Mouse (Mus musculus) telencephalon, adult 2 months (tissue): ENCODE data around the gene Cish.

ENCODE experiments used
- DNase-seq: peaks from one replicate; pipeline ENCODE4 v3.0.0-alpha.2; 2011; ENCODE audit warnings: low read depth, low spot score

The Cish gene

GRCm38 (mm10) chr9:107277603-107278002, 18.2 kb upstream of the Cish start:
- DNase-seq, result no peak

- DNase-seq, result no peak
Measured at GRCm38 (mm10) chr9:107278126-107278525, 17.7 kb upstream of the Cish start.

- DNase-seq, result no peak
Measured at GRCm38 (mm10) chr9:107278527-107279377, 17.1 kb upstream of the Cish start.

GRCm38 (mm10) chr9:107279378-107280321, 16.2 kb upstream of the Cish start:
- no peak for DNase-seq

- no peak for DNase-seq
Measured at GRCm38 (mm10) chr9:107280322-107281027, 15.4 kb upstream of the Cish start.

GRCm38 (mm10) chr9:107281241-107281987, 14.4 kb upstream of the Cish start:
- no peak for DNase-seq

- no peak for DNase-seq
Measured at GRCm38 (mm10) chr9:107282951-107283350, 12.9 kb upstream of the Cish start.

- no peak for DNase-seq
Measured at GRCm38 (mm10) chr9:107285009-107285408, 10.8 kb upstream of the Cish start.

GRCm38 (mm10) chr9:107287294-107287693, 8.5 kb upstream of the Cish start:
- DNase-seq, result no peak

- no peak for DNase-seq
Measured at GRCm38 (mm10) chr9:107288105-107288650, 7.6 kb upstream of the Cish start.

GRCm38 (mm10) chr9:107288711-107289110, 7.1 kb upstream of the Cish start:
- DNase-seq, result no peak

- DNase-seq, result no peak
Measured at GRCm38 (mm10) chr9:107289211-107290076, 6.4 kb upstream of the Cish start, which contains the start of gene Mapkapk3. TSS of gene Mapkapk3 (minus strand) at chr9:107289877.

GRCm38 (mm10) chr9:107290897-107291296, 4.9 kb upstream of the Cish start:
- DNase-seq, result peak; percentile 29

- DNase-seq, result no peak
Measured at GRCm38 (mm10) chr9:107294249-107294648, 1.6 kb upstream of the Cish start.

GRCm38 (mm10) chr9:107295616-107296015, 210 bp upstream of the Cish start:
- peak; percentile 27 for DNase-seq

GRCm38 (mm10) chr9:107296041-107296440, 215 bp downstream of the Cish start:
- no peak for DNase-seq

GRCm38 (mm10) chr9:107296501-107296965, 707 bp downstream of the Cish start:
- peak; percentile 89 for DNase-seq

GRCm38 (mm10) chr9:107297059-107297458, 1.2 kb downstream of the Cish start:
- no peak for DNase-seq

GRCm38 (mm10) chr9:107297658-107298057, 1.8 kb downstream of the Cish start:
- no peak for DNase-seq
